Mouse (Mus musculus) G1E (cell line): Measurements from ENCODE around the gene Izumo2.

Source experiments
- CTCF ChIP-seq: IDR thresholded peaks from 2 replicates; pipeline ENCODE4 v1.5.1; 2012; ENCODE audit warnings: low read depth, low read length, inconsistent platforms, mixed read lengths
- GATA1 ChIP-seq: IDR thresholded peaks from 2 replicates; pipeline ENCODE4 v1.6.1; 2012; ENCODE audit warnings: borderline replicate concordance, low read length, inconsistent platforms, mixed read lengths
- GATA2 ChIP-seq: IDR thresholded peaks from 2 replicates; pipeline ENCODE4 v1.6.1; 2012; ENCODE audit warnings: low read depth, low read length, inconsistent platforms, borderline replicate concordance
- TAL1 ChIP-seq: conservative IDR thresholded peaks from 2 replicates; pipeline ENCODE4 v1.6.1; 2012; ENCODE audit warnings: low read depth, low read length, inconsistent platforms, mixed read lengths

GRCm38 (mm10) chr7:44760366-44760765 lies 51.8 kb downstream of the Izumo2 start:
- no peak for TF ChIP-seq CTCF
- TF ChIP-seq GATA1 = no peak
- TF ChIP-seq GATA2 = no peak
- TF ChIP-seq TAL1 = no peak
